Mouse (Mus musculus) CH12.LX (cell line): ENCODE results near the gene Vwa3b. TPM values are rescaled to one million over a fixed set of nuclear protein-coding genes. Genes with fewer than 3 reads are reported as not detected.

Experiments
- DNase-seq: peaks from one replicate; pipeline ENCODE4 v3.0.0-alpha.2; 2013; ENCODE audit errors: extremely low read depth
- H3K27ac ChIP-seq: 2 replicates; pipeline ENCODE4 v1.5.1; 2012; ENCODE audit warnings: low read depth, mild to moderate bottlenecking, control low read depth, moderate library complexity; ENCODE audit not compliant: insufficient read depth
- H3K27me3 ChIP-seq: replicated peaks from 2 replicates; pipeline ENCODE3; 2012; ENCODE audit warnings: inconsistent platforms
- H3K36me3 ChIP-seq, 2 experiments: replicated peaks in 1 of 2; 2 replicates each; pipeline versions ENCODE3 to v1.6.1; 2012; ENCODE audit warnings: inconsistent platforms in 1 of 2, low read length in 1 of 2, mild to moderate bottlenecking in 1 of 2, mixed read lengths in 1 of 2, moderate library complexity in 1 of 2; ENCODE audit not compliant: control insufficient read depth in 1 of 2, insufficient read depth in 1 of 2
- H3K4me1 ChIP-seq, 2 experiments: 2 replicates each; pipeline ENCODE4 v1.6.1; 2012; ENCODE audit warnings: inconsistent platforms in 1 of 2, moderate library complexity in 1 of 2; ENCODE audit not compliant: insufficient read depth in 2 of 2, control insufficient read depth in 1 of 2
- H3K4me2 ChIP-seq: 2 replicates; pipeline ENCODE4 v1.6.1; 2012; ENCODE audit warnings: low read depth, mild to moderate bottlenecking, control low read depth; ENCODE audit not compliant: poor library complexity, insufficient read depth, severe bottlenecking
- H3K4me3 ChIP-seq, 3 experiments: fragments of 150-350 bp in 1 of 3; sonication (generic) in 1 of 3; replicated peaks in 1 of 3; 2 replicates each; pipeline versions ENCODE3 to v1.5.1; 2011 to 2012; ENCODE audit warnings: low read depth in 2 of 3, low read length in 2 of 3, mild to moderate bottlenecking in 2 of 3, moderate library complexity in 2 of 3, control low read depth in 1 of 3, improper control_type of control experiment in 1 of 3, inconsistent platforms in 1 of 3, mixed read lengths in 1 of 3; ENCODE audit not compliant: poor library complexity in 1 of 3
- H3K79me2 ChIP-seq: replicated peaks from 2 replicates; pipeline ENCODE4 v1.6.1; 2012; ENCODE audit warnings: mild to moderate bottlenecking, moderate library complexity; ENCODE audit not compliant: control insufficient read depth, poor library complexity, insufficient read depth, severe bottlenecking; ENCODE audit errors: extremely low read depth
- H3K9ac ChIP-seq: 2 replicates; pipeline ENCODE4 v1.6.1; 2012; ENCODE audit warnings: low read depth, mild to moderate bottlenecking, control low read depth, moderate library complexity; ENCODE audit not compliant: insufficient read depth
- H3K9me3 ChIP-seq: replicated peaks from 2 replicates; pipeline ENCODE3; 2012; ENCODE audit warnings: low read length, inconsistent platforms, mixed read lengths
- CHD2 ChIP-seq: IDR thresholded peaks from 2 replicates; pipeline ENCODE4 v1.6.1; 2011; ENCODE audit warnings: low read length, improper control_type of control experiment
- ELF1 ChIP-seq: IDR thresholded peaks from 2 replicates; pipeline ENCODE4 v1.6.1; 2014; ENCODE audit warnings: low read depth, mild to moderate bottlenecking, inconsistent platforms, low read length, improper control_type of control experiment
- EP300 ChIP-seq: IDR thresholded peaks from 2 replicates; pipeline ENCODE4 v1.6.1; 2011; ENCODE audit warnings: low read length, improper control_type of control experiment
- ETS1 ChIP-seq: conservative IDR thresholded peaks from 2 replicates; pipeline ENCODE4 v1.6.1; 2012; ENCODE audit warnings: low read depth, mild to moderate bottlenecking, inconsistent platforms, low read length, improper control_type of control experiment, moderate library complexity
- HCFC1 ChIP-seq: IDR thresholded peaks from 2 replicates; pipeline ENCODE4 v1.6.1; 2012; ENCODE audit warnings: low read depth, mild to moderate bottlenecking, inconsistent platforms, low read length, improper control_type of control experiment
- IRF4 ChIP-seq: IDR thresholded peaks from 2 replicates; pipeline ENCODE4 v1.6.1; 2014; ENCODE audit warnings: low read depth, mild to moderate bottlenecking, inconsistent platforms, low read length, improper control_type of control experiment
- JUN ChIP-seq: IDR thresholded peaks from 2 replicates; pipeline ENCODE4 v1.6.1; 2011; ENCODE audit warnings: low read depth, mild to moderate bottlenecking, low read length, improper control_type of control experiment, moderate library complexity; ENCODE audit not compliant: insufficient read depth
- JUND ChIP-seq: conservative IDR thresholded peaks from 2 replicates; pipeline ENCODE4 v1.6.1; 2011; ENCODE audit warnings: low read depth, low read length, improper control_type of control experiment
- MAFK ChIP-seq: IDR thresholded peaks from 2 replicates; pipeline ENCODE4 v1.6.1; 2011; ENCODE audit warnings: low read length, improper control_type of control experiment; ENCODE audit not compliant: insufficient replicate concordance
- MAX ChIP-seq: IDR thresholded peaks from 2 replicates; pipeline ENCODE4 v1.6.1; 2011; ENCODE audit warnings: low read length, improper control_type of control experiment
- MAZ ChIP-seq: IDR thresholded peaks from 2 replicates; pipeline ENCODE4 v1.6.1; 2012; ENCODE audit warnings: low read depth, mild to moderate bottlenecking, inconsistent platforms, low read length, improper control_type of control experiment, moderate library complexity
- MEF2A ChIP-seq: IDR thresholded peaks from 2 replicates; pipeline ENCODE4 v1.6.1; 2014; ENCODE audit warnings: low read depth, mild to moderate bottlenecking, inconsistent platforms, low read length, improper control_type of control experiment, borderline replicate concordance
- NELFE ChIP-seq: IDR thresholded peaks from 2 replicates; pipeline ENCODE4 v1.6.1; 2011; ENCODE audit warnings: low read depth, low read length, improper control_type of control experiment
- NRF1 ChIP-seq: IDR thresholded peaks from 2 replicates; pipeline ENCODE4 v1.6.1; 2014; ENCODE audit warnings: low read depth, mild to moderate bottlenecking, inconsistent platforms, low read length, improper control_type of control experiment, moderate library complexity
- RCOR1 ChIP-seq: conservative IDR thresholded peaks from 2 replicates; pipeline ENCODE4 v1.6.1; 2012; ENCODE audit warnings: low read depth, mild to moderate bottlenecking, inconsistent platforms, low read length, improper control_type of control experiment
- SIN3A ChIP-seq: IDR thresholded peaks from 2 replicates; pipeline ENCODE4 v1.6.1; 2012; ENCODE audit warnings: low read length, improper control_type of control experiment, inconsistent platforms
- TBP ChIP-seq: conservative IDR thresholded peaks from 2 replicates; pipeline ENCODE4 v1.6.1; 2011; ENCODE audit warnings: low read depth, low read length, improper control_type of control experiment
- UBTF ChIP-seq: IDR thresholded peaks from 2 replicates; pipeline ENCODE4 v1.6.1; 2012; ENCODE audit warnings: low read depth, mild to moderate bottlenecking, inconsistent platforms, low read length, improper control_type of control experiment, moderate library complexity
- USF1 ChIP-seq: IDR thresholded peaks from 2 replicates; pipeline ENCODE4 v1.6.1; 2014; ENCODE audit warnings: low read depth, mild to moderate bottlenecking, inconsistent platforms, low read length, improper control_type of control experiment
- USF2 ChIP-seq: conservative IDR thresholded peaks from 2 replicates; pipeline ENCODE4 v1.6.1; 2011; ENCODE audit warnings: low read depth, low read length, improper control_type of control experiment
- ZC3H11A ChIP-seq: IDR thresholded peaks from 2 replicates; pipeline ENCODE4 v1.6.1; 2012; ENCODE audit warnings: low read depth, mild to moderate bottlenecking, inconsistent platforms, low read length, improper control_type of control experiment
- ZKSCAN1 ChIP-seq: IDR thresholded peaks from 2 replicates; pipeline ENCODE4 v1.6.1; 2012; ENCODE audit warnings: low read depth, inconsistent platforms, low read length, improper control_type of control experiment, borderline replicate concordance
- dilution Hi-C: fragments of 300-500 bp; cut with MboI; formaldehyde crosslinking; loops from 2 replicates; pipeline ENCODE4 v1.14.3; 2020; ENCODE audit warnings: low sequenced_read_pairs; ENCODE audit not compliant: extremely low pct_unique_long_range_greater_than_20kb, extremely low pct_ligation_motif_present
- in situ Hi-C: fragments of 300-500 bp; cut with MboI; formaldehyde crosslinking; loops from 3 replicates; pipeline ENCODE4 v1.14.3; 2019; ENCODE audit warnings: low sequenced_read_pairs, low pct_ligation_motif_present, low pct_unique_long_range_greater_than_20kb, mixed read lengths
- polyA plus RNA-seq: library from polyadenylated mRNA; unstranded; fragments of >175 nt; gene quantifications from 2 replicates; pipeline ENCODE4 v1.2.1, GENCODE M21; 2012; ENCODE audit warnings: low read depth; ENCODE audit not compliant: insufficient read length
- total RNA-seq, 2 experiments: library from RNA; depleted of rRNA; stranded (reverse); fragments of 300-350 nt in 1 of 2; fragments of >200 nt in 1 of 2; gene quantifications; 2 replicates each; pipeline ENCODE4 v1.2.3; 2012 to 2014

The Vwa3b gene
- total and polyA plus RNA-seq, 3 experiments, result not detected

- dilution Hi-C loops, result no loop called here
- no peak overlapping the region for H3K27ac ChIP-seq
Measured at GRCm38 (mm10) chr1:37230404-37230803, 204.0 kb downstream of the Vwa3b start.

GRCm38 (mm10) chr1:37231295-37231701 is 204.9 kb downstream of the Vwa3b start:
- no peak for DNase-seq
- TF ChIP-seq ZKSCAN1, result no peak
- TF ChIP-seq UBTF, result no peak
- no peak for TF ChIP-seq USF2
- no peak for TF ChIP-seq MEF2A
- TF ChIP-seq TBP, result no peak
- no peak for TF ChIP-seq CHD2
- TF ChIP-seq USF1, result no peak
- TF ChIP-seq ELF1, result no peak
- TF ChIP-seq SIN3A, result no peak
- no peak for TF ChIP-seq RCOR1
- TF ChIP-seq ETS1, result no peak
- no peak for TF ChIP-seq MAFK
- no peak for TF ChIP-seq HCFC1
- no peak for TF ChIP-seq JUND
- TF ChIP-seq, all 38 proteins: peak for 0
- no peaks in the 10 kb centered on the region for H3K79me2 ChIP-seq
- peaks cover 10% of the 10 kb centered on the region for H3K9me3 ChIP-seq
- H3K4me2 ChIP-seq, result no peak overlapping the region
- no peak overlapping the region for H3K9ac ChIP-seq
- in situ Hi-C loops (loop anchor here (25.0 kb wide), 1 partner anchor 319 kb away; no protein-coding TSS in a partner anchor), dilution Hi-C loops (no loop called here)
- no peak overlapping the region for H3K4me3 ChIP-seq
- H3K27me3 ChIP-seq, result peaks cover 9% of the 10 kb centered on the region
- peaks cover 0 to 5% of the 10 kb centered on the region in 2 experiments; a peak in 1 of 4 replicates for H3K4me1 ChIP-seq
- no peaks in the 10 kb centered on the region for H3K36me3 ChIP-seq
- no peak overlapping the region for H3K27ac ChIP-seq

More at GRCm38 (mm10) chr1:37230404-37230803, 204.0 kb downstream of the Vwa3b start:
- no peaks in the 10 kb centered on the region for H3K79me2 ChIP-seq
- H3K27me3 ChIP-seq, result peaks cover 11% of the 10 kb centered on the region
- H3K4me2 ChIP-seq, result no peak overlapping the region
- DNase-seq, result no peak
- no peak overlapping the region for H3K9ac ChIP-seq
- H3K36me3 ChIP-seq, result no peaks in the 10 kb centered on the region
- peaks cover 0 to 5% of the 10 kb centered on the region in 2 experiments; a peak in 1 of 4 replicates for H3K4me1 ChIP-seq
- TF ChIP-seq MAZ (no peak), JUN (no peak), EP300 (no peak), MAFK (no peak), MAX (no peak), NELFE (no peak), ZC3H11A (no peak), SIN3A (no peak), ELF1 (no peak), TBP (no peak), NRF1 (no peak), IRF4 (no peak)
- no peak overlapping the region for H3K4me3 ChIP-seq
- peaks cover 10% of the 10 kb centered on the region for H3K9me3 ChIP-seq
- in situ Hi-C loops, result loop anchor here (25.0 kb wide), 1 partner anchor 318 kb away; no protein-coding TSS in a partner anchor

Other genes with a start within 250 kb of the Vwa3b start
- gene Tmem131, start 82.9 kb upstream of the Vwa3b start, total RNA-seq (2012; rRNA removed), result 10.1 and 11.5 TPM in 2 replicates
- 8.3 and 9.7 TPM in 2 replicates for gene Tmem131, start 82.9 kb upstream of the Vwa3b start, total RNA-seq (2014; rRNA removed)
- gene Tmem131, start 82.9 kb upstream of the Vwa3b start, polyA plus RNA-seq, result 31.0 and 39.9 TPM in 2 replicates
- gene Cnga3, start 187.8 kb downstream of the Vwa3b start, total RNA-seq (2012; rRNA removed), result 0.04 and 0.08 TPM in 2 replicates
- gene Cnga3, start 187.8 kb downstream of the Vwa3b start, total RNA-seq (2014; rRNA removed), result 0.22 and 0.30 TPM in 2 replicates
- 0.31 and 0.36 TPM in 2 replicates for gene Cnga3, start 187.8 kb downstream of the Vwa3b start, polyA plus RNA-seq